Mouse (Mus musculus) stomach, postnatal 0 days (tissue): ENCODE measurements around the gene Parva. TPM values are rescaled to one million over a fixed set of nuclear protein-coding genes. Genes with fewer than 3 reads are reported as not detected.

ENCODE experiments used
- ATAC-seq: fragments of 200-750 bp; cut with Nextera tagmentation; 2 replicates; pipeline ENCODE4 v1.8.0; 2017; ENCODE audit not compliant: low FRiP score, low TSS enrichment
- DNase-seq: peaks from one replicate; pipeline ENCODE4 v3.0.0-alpha.2; 2016; ENCODE audit warnings: low spot score
- H3K27ac ChIP-seq: fragments of 300-500 bp; sonication (generic); replicated peaks from 2 replicates; pipeline ENCODE4 v1.5.1; 2014; ENCODE audit warnings: mild to moderate bottlenecking, control low read depth
- H3K27me3 ChIP-seq: fragments of 300-500 bp; sonication (generic); 2 replicates; pipeline ENCODE4 v1.6.1; 2014; ENCODE audit warnings: low read length; ENCODE audit not compliant: control insufficient read depth, insufficient read depth
- H3K36me3 ChIP-seq: fragments of 300-500 bp; sonication (generic); 2 replicates; pipeline ENCODE4 v1.6.1; 2014; ENCODE audit warnings: low read length, mixed read lengths; ENCODE audit not compliant: control insufficient read depth, insufficient read depth
- H3K4me1 ChIP-seq: fragments of 300-500 bp; sonication (generic); replicated peaks from 2 replicates; pipeline ENCODE4 v1.6.1; 2014; ENCODE audit warnings: antibody characterized with exemption; ENCODE audit not compliant: control insufficient read depth, insufficient read depth
- H3K4me2 ChIP-seq: fragments of 300-500 bp; sonication (generic); replicated peaks from 2 replicates; pipeline ENCODE4 v1.6.1; 2014; ENCODE audit warnings: low read depth, mild to moderate bottlenecking, control low read depth, moderate library complexity
- H3K4me3 ChIP-seq: fragments of 300-500 bp; sonication (generic); 2 replicates; pipeline ENCODE4 v1.5.1; 2014; ENCODE audit warnings: low read depth, low read length, control low read depth
- H3K9ac ChIP-seq: fragments of 300-500 bp; sonication (generic); 2 replicates; pipeline ENCODE4 v1.6.1; 2014; ENCODE audit warnings: mild to moderate bottlenecking, low read length, control low read depth, mixed read lengths
- H3K9me3 ChIP-seq: fragments of 300-500 bp; sonication (generic); 2 replicates; pipeline ENCODE4 v1.6.1; 2016; ENCODE audit warnings: low read length; ENCODE audit not compliant: control insufficient read depth
- CTCF ChIP-seq: IDR thresholded peaks from 2 replicates; pipeline ENCODE4 v1.5.1; 2016; ENCODE audit warnings: antibody characterized with exemption, low read depth, mild to moderate bottlenecking, moderate library complexity
- EP300 ChIP-seq: optimal IDR thresholded peaks from 2 replicates; pipeline ENCODE3; 2016; ENCODE audit warnings: antibody characterized with exemption
- WGBS: fragments of 180-500 bp; shearing (Covaris S2); extraction: QIAGEN DNeasy Blood & Tissue Kit; methylation state at CpG from one replicate; pipeline ENCODE4 v1.1.7; 2014; 5-methylcytosine and 5-hydroxymethylcytosine counted together
- polyA plus RNA-seq: library from polyadenylated mRNA; unstranded; fragments of >200 nt; fragmentation: Nextera tagmentation; extraction: Ambion mirVana; gene quantifications from 2 replicates; pipeline ENCODE4 v1.2.1, GENCODE M21; 2015

The Parva gene
- polyA plus RNA-seq, 1 experiment from 2014 or later, result 72.3 TPM

DNA sequence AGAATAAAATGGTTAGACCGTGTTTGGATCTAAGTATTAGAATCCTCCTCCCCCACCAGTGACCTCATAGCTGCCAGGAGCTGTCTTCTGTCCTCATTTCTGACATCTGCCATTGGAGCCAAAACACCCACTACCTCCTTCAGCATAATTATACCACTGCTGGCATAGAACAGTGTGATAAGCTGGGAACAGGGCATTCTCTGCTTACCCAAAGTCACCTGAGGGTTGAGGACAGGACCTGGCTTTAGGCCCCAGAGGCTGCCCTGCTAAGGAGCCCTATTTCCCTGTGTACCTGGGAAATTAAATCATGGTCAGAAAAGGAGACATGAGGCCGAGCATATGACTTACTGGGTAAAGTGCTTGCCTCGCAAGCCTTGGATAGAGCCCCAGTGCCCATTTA lies 134.2 kb downstream of the Parva start:
- no peaks in the 10 kb centered on the region for H3K4me1 ChIP-seq
- no peak overlapping the region for H3K9ac ChIP-seq
- H3K27me3 ChIP-seq, result no peaks in the 10 kb centered on the region
- ATAC-seq (no peak), DNase-seq (no peak)
- no peak overlapping the region for H3K4me2 ChIP-seq
- H3K4me3 ChIP-seq, result no peak overlapping the region
- H3K9me3 ChIP-seq, result no peaks in the 10 kb centered on the region
- H3K36me3 ChIP-seq, result peaks cover 10% of the 10 kb centered on the region
- no peak overlapping the region for H3K27ac ChIP-seq
- WGBS, result 74% methylated on average over 3 of the region's 3 CpGs
- TF ChIP-seq CTCF, result no peak
- TF ChIP-seq EP300, result no peak

DNA sequence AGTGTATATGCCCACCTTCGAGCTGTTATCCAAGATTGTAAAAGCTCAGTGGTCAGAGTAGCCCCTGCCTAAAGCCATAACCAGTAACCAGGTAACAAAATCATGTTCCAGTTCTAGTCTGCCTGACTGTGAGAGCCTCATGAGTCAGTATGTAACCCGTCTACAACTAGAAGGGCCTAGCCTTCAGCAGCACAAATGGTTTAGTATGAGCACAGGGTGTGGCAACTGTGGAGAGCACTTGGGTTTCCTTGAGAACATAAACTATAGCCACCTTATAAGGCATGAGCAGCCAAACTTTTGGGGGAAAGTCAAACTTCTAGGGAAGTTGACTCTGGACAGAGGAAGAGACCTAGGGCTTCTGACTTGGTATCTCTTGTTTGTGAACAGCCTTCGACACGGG lies 139.7 kb downstream of the Parva start:
- H3K4me3 ChIP-seq, result no peak overlapping the region
- ATAC-seq, result no peak
- H3K9ac ChIP-seq, result no peak overlapping the region
- WGBS, result 83% methylated on average over 4 of the region's 4 CpGs
- H3K27ac ChIP-seq, result no peak overlapping the region
- TF ChIP-seq EP300 (no peak), CTCF (no peak)
- no peaks in the 10 kb centered on the region; the same call in 1 of the 2 replicates for H3K36me3 ChIP-seq
- no peaks in the 10 kb centered on the region for H3K9me3 ChIP-seq
- H3K4me2 ChIP-seq, result no peak overlapping the region
- H3K27me3 ChIP-seq, result no peaks in the 10 kb centered on the region
- H3K4me1 ChIP-seq, result no peaks in the 10 kb centered on the region
- no peak for DNase-seq

DNA sequence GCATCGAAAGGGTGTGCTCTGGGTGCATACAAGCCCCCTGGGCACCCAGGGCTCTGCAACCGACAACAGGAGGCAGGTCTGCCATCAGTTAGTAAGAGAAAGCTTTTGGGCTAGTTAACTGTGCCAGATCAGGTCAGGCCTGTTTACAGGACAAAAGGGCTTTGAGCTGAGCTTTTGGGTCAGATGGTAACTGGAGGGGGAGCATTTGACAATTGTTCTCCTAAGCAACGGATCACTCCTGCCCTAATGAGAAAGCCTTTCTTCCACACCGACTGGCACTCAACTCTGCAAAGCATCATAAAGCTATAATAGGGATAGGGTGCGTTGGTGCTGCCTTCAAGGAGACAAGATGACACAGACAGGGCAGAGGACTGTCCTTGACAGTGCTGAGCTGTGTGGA lies 141.7 kb downstream of the Parva start:
- no peaks in the 10 kb centered on the region for H3K27me3 ChIP-seq
- H3K9ac ChIP-seq, result no peak overlapping the region
- H3K4me3 ChIP-seq, result no peak overlapping the region
- WGBS, result 64% methylated on average over 5 of the region's 5 CpGs
- no peaks in the 10 kb centered on the region; the same call in 1 of the 2 replicates for H3K36me3 ChIP-seq
- ATAC-seq (no peak), DNase-seq (no peak)
- H3K9me3 ChIP-seq, result no peaks in the 10 kb centered on the region
- no peak overlapping the region for H3K27ac ChIP-seq
- no peak overlapping the region for H3K4me2 ChIP-seq
- no peaks in the 10 kb centered on the region for H3K4me1 ChIP-seq
- no peak for TF ChIP-seq CTCF
- TF ChIP-seq EP300, result no peak

DNA sequence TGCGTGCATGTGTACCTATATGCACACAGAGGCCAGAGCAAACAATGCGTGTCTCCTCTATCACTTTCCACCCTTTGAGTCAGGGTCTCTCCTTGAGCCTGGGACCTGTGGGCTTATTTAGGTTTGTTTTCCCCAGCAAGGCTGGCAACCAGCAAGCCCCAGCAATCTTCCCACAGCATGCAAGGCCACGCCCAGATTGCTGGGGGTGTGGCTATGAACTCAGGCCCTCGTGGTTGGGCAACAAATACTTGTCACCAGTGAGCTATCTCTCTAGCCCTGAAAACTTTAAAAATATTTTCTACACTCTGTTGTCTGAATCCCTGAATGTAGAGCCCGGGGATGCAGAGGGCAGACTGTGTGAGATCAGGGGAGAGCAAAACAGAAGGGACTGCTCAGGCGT lies 154.3 kb downstream of the Parva start:
- 76% methylated on average over 6 of the region's 6 CpGs for WGBS
- Histone ChIP-seq H3K9ac (no peak overlapping the region), H3K4me2 (no peak overlapping the region), H3K4me3 (no peak overlapping the region), H3K27me3 (no peaks in the 10 kb centered on the region), H3K9me3 (no peaks in the 10 kb centered on the region), H3K36me3 (peaks cover 8% of the 10 kb centered on the region), H3K4me1 (no peaks in the 10 kb centered on the region), H3K27ac (no peak overlapping the region)
- TF ChIP-seq CTCF, result no peak
- no peak for TF ChIP-seq EP300
- DNase-seq (peak; percentile 53), ATAC-seq (no peak)

DNA sequence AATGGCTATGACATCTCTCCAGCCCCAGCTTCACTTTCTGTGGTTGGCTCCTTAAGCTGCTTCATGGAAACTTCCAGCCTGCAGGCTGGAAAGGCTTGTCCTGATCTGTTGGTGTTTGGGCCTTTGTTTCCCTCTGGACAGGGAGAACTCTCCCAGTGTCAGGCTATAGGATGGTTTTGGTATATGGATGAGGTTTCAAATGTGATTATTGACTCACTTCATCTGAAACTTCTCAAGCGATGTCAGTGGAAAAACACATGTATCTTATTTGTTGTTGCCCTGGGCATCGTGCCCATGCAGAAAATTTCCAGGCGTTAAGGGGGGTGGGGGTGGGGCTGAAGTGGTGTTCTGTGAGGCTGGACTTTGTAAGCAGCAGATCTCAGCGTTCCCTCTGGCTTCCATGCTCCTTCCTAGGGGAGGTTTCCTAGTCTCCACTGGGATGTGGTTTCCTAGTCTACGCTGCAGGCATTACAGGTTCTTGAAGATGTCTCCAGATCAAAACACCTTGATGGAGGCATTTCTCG lies 155.6 kb downstream of the Parva start:
- no peak for ATAC-seq
- Histone ChIP-seq H3K9ac (no peak overlapping the region), H3K4me1 (no peaks in the 10 kb centered on the region), H3K27me3 (no peaks in the 10 kb centered on the region), H3K4me3 (no peak overlapping the region), H3K36me3 (peaks cover 6% of the 10 kb centered on the region), H3K9me3 (no peaks in the 10 kb centered on the region), H3K27ac (0 out of 2 replicates have a peak overlapping the region, but pooled peaks have one; percentile 8), H3K4me2 (no peak overlapping the region)
- no peak for DNase-seq
- no peak for TF ChIP-seq CTCF
- no peak for TF ChIP-seq EP300
- WGBS, result 67% methylated on average over 6 of the region's 6 CpGs

DNA sequence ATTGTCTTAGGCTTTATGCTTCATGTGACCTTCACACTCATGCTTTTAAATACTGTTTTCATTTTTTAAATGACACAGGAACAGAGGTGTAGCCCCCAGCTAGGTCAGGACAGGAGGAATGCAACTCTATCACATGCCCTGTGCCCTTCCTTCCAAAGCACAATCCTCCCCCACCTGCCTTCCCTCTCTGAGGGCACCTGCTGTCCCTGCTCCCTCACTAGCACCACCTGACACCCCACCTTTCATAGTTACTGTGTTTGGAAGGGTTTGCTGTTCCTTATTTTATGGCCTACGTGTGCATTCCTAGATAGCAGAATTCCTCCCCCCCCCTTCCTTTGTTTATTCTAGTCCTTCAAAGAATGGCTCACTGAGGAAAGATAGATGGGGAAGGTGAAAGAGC lies 160.1 kb downstream of the Parva start:
- no peaks in the 10 kb centered on the region for H3K9me3 ChIP-seq

More for the DNA sequence above, 160.1 kb downstream of the Parva start:
- ATAC-seq (no peak), DNase-seq (no peak)
- H3K4me1 ChIP-seq, result no peaks in the 10 kb centered on the region
- no peak overlapping the region for H3K27ac ChIP-seq
- no peak overlapping the region for H3K9ac ChIP-seq
- no peak overlapping the region for H3K4me3 ChIP-seq
- H3K27me3 ChIP-seq, result no peaks in the 10 kb centered on the region
- no peak overlapping the region for H3K4me2 ChIP-seq
- TF ChIP-seq EP300 (no peak), CTCF (no peak)
- peaks cover 4% of the 10 kb centered on the region for H3K36me3 ChIP-seq
- 40% methylated on average over 1 of the region's 1 CpGs for WGBS
